Mouse (Mus musculus): Measurements from ENCODE around the gene Tango6. TPM values are rescaled to one million over a fixed set of nuclear protein-coding genes. Genes with fewer than 3 reads are reported as not detected.

Gene Tango6
- total RNA-seq, 2 experiments from 2014 or later = 0.15 to 2.1 TPM

Other genes with a start within 250 kb of the Tango6 start
- not detected in 2 replicates for gene 6030452D12Rik, start 182.5 kb upstream of the Tango6 start, total RNA-seq (2015; ENCODE audit: low replicate concordance)
- gene 6030452D12Rik, start 182.5 kb upstream of the Tango6 start, total RNA-seq (2017; ENCODE audit: low replicate concordance) = not detected in 2 replicates
- not detected in 2 replicates for gene Cdh3, start 172.2 kb upstream of the Tango6 start, total RNA-seq (2015; ENCODE audit: low replicate concordance)
- not detected in 2 replicates for gene Cdh3, start 172.2 kb upstream of the Tango6 start, total RNA-seq (2017; ENCODE audit: low replicate concordance)
- gene Gm10073, start 109.6 kb upstream of the Tango6 start, total RNA-seq (2015; ENCODE audit: low replicate concordance) = 32.7 and 35.3 TPM in 2 replicates
- gene Gm10073, start 109.6 kb upstream of the Tango6 start, total RNA-seq (2017; ENCODE audit: low replicate concordance) = 12.3 TPM in 1 of 2 replicates, not detected in the other
- 1.8 TPM in 1 of 2 replicates, not detected in the other for gene Cdh1, start 79.7 kb upstream of the Tango6 start, total RNA-seq (2015; ENCODE audit: low replicate concordance)
- gene Cdh1, start 79.7 kb upstream of the Tango6 start, total RNA-seq (2017; ENCODE audit: low replicate concordance) = 0.08 and 0.64 TPM in 2 replicates
- gene Has3, start 187.2 kb downstream of the Tango6 start, total RNA-seq (2015; ENCODE audit: low replicate concordance) = not detected in 2 replicates
- gene Has3, start 187.2 kb downstream of the Tango6 start, total RNA-seq (2017; ENCODE audit: low replicate concordance) = 0.51 TPM in 1 of 2 replicates, not detected in the other
- gene Utp4, start 210.6 kb downstream of the Tango6 start, total RNA-seq (2015; ENCODE audit: low replicate concordance) = 13.0 and 18.4 TPM in 2 replicates
- gene Utp4, start 210.6 kb downstream of the Tango6 start, total RNA-seq (2017; ENCODE audit: low replicate concordance) = 5.9 and 8.9 TPM in 2 replicates

Data from erythroid progenitor cell, adult 5-6 weeks (primary cell).